Mouse (Mus musculus): ENCODE results near the gene Fam89b. TPM values are rescaled to one million over a fixed set of nuclear protein-coding genes. Genes with fewer than 3 reads are reported as not detected.
"Not testable (repeated sequence)": the region's sequence is repeated elsewhere in the genome, so short reads cannot be mapped to it uniquely, and the experiment has no call there.

The Fam89b gene
- total RNA-seq, 2 experiments from 2014 or later = 26.5 to 29.4 TPM

DNA sequence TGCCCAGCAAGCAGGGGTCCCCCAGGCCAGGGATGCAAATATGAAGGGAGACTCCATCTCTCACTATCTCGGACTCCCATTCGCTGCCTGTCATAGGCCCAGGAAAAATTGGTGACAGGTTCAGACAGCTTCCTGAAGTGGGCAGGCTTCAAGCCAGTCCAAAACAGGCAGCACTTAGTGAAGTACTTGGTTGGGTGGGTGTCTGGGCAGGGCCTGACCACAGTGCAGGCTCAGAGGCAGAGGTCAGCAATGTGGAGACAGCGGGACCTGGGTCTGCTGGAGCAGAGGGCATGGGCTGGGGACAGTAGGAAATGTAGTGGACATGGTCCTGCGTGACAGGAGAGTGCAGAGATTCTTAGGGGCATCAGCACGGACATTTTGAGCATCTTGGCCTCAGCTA is 37.9 kb downstream of the Fam89b start:
- no peak for DNase-seq (ENCODE audit: low spot score in 2 of 2)
- Histone ChIP-seq H3K4me3 (peak overlapping the region; percentile 72), H3K27ac (peak overlapping the region; percentile 93)
- no peak for TF ChIP-seq CTCF (conservative IDR thresholded peaks at IDR 0.05)

- no peak for DNase-seq (ENCODE audit: low spot score in 2 of 2)
- Histone ChIP-seq H3K4me3 (peak overlapping the region; percentile 72), H3K27ac (peak overlapping the region; percentile 93)
- TF ChIP-seq CTCF (conservative IDR thresholded peaks at IDR 0.05) = no peak
Observed at GRCm38 (mm10) chr19:5690343-5690735, 39.1 kb downstream of the Fam89b start.

DNA sequence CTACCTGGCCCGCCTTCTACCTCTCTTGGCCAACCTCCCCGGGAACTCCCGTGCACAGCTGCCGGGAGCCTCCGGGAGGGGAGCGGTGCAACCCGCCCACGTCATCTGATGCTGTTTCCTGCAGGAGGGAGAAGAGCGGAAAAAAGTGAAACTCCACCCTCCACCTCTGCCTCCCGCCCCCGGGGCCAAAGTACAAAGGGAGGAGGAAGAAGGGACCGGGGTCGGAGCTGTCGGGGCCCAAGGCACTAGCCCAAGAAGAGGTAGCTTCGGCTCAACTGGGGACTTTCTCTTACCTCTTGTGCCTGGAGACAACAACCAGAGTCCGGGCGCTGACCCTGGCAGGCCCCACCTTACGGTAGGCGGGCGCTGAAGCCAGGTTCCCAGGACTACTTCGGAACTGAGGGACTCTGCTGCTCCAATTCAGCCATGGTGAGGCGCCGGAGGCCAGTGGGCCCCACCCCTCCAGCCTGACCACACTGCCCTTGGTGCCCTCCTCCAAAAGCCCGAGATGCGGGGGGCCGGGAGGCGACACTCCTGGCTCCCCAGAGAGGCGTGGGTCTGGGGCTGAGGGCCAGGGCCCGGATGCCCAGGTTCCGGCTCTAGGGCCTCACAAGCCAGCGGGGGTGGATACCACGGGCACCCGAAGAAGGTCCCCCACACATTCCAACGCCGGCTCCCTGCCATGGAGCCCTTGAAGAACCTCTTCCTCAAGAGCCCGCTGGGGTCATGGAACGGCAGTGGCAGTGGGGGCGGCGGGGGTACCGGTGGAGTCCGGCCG is 39.7 kb downstream of the Fam89b start:
- no peak for TF ChIP-seq CTCF (conservative IDR thresholded peaks at IDR 0.05)
- H3K4me3 ChIP-seq = peak overlapping the region; percentile 72
- peak; percentile 73 to 81 for DNase-seq (ENCODE audit: low spot score in 2 of 2)
- H3K27ac ChIP-seq = peak overlapping the region; percentile 93

DNA sequence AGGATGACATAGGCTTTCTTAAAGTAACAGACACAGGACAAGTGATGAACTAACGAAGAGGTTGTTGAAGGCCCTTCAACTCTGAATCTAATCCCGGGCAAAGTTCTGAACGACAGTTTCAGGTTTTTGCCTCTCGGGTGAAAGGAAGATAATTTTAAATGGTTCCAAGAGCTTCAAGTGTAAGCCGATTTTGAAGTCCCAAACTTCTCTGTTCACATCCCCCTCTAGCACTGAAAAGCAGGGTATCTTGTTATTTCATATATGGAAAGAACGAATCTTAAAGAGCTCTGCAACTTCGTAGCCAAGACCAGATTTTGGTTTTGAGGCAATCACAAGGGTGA is 40.4 kb downstream of the Fam89b start:
- no peak for TF ChIP-seq CTCF (conservative IDR thresholded peaks at IDR 0.05)
- Histone ChIP-seq H3K27ac (peak overlapping the region; percentile 93), H3K4me3 (peak overlapping the region; percentile 72)
- no peak for DNase-seq (ENCODE audit: low spot score in 2 of 2)

GRCm38 (mm10) chr19:5688200-5689087 is 41.0 kb downstream of the Fam89b start, which contains the start of the genes Map3k11 and Pcnx3:
Gene Map3k11 (plus strand): TSS chr19:5688742.
Gene Pcnx3 (minus strand): TSS chr19:5688908.
- peak; percentile 68 for TF ChIP-seq CTCF (conservative IDR thresholded peaks at IDR 0.05)
- peak; percentile 94 to 98 for DNase-seq (ENCODE audit: low spot score in 2 of 2)
- Histone ChIP-seq H3K4me3 (peak within 1 kb of the TSS; percentile 72), H3K27ac (peak within 1 kb of the TSS; percentile 93)

- TF ChIP-seq CTCF (conservative IDR thresholded peaks at IDR 0.05) = no peak
- H3K4me3 ChIP-seq = peak overlapping the region; percentile 72
- peak overlapping the region; percentile 93 for H3K27ac ChIP-seq
- DNase-seq (ENCODE audit: low spot score in 2 of 2) = no peak
Observed at GRCm38 (mm10) chr19:5687738-5688137, 41.7 kb downstream of the Fam89b start.

DNA sequence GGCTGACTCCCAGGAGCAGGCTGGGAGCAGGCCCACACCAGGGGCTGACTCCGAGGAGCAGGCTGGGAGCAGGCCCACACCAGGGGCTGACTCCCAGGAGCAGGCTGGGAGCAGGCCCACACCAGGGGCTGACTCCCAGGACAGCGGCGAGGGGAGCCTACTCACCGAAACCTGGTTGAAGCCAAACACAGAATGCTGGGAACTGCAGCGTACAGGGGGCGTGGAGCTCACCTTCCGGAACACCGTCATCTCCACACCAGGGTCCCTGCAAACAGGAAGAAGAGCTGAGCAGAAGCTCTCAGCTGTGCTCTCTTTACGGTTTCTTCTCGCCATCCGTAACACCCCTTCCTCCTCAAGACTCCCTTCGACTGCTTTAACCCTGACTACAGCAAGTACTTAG is 42.5 kb downstream of the Fam89b start:
- not testable (repeated sequence) for DNase-seq (ENCODE audit: low spot score in 2 of 2); H3K4me3 ChIP-seq; H3K27ac ChIP-seq

- no peak for DNase-seq (ENCODE audit: low spot score in 2 of 2)
Observed at GRCm38 (mm10) chr19:5686437-5686836, 43.0 kb downstream of the Fam89b start.

GRCm38 (mm10) chr19:5685861-5686260 is 43.6 kb downstream of the Fam89b start:
- no peak overlapping the region for H3K4me3 ChIP-seq
- no peak for DNase-seq (ENCODE audit: low spot score in 2 of 2)
- no peak for TF ChIP-seq CTCF (conservative IDR thresholded peaks at IDR 0.05)
- H3K27ac ChIP-seq = no peak overlapping the region

More at GRCm38 (mm10) chr19:5686437-5686836, 43.0 kb downstream of the Fam89b start:
- H3K27ac ChIP-seq = no peak overlapping the region
- no peak overlapping the region for H3K4me3 ChIP-seq
- no peak for TF ChIP-seq CTCF (conservative IDR thresholded peaks at IDR 0.05)

- Histone ChIP-seq H3K4me3 (no peak overlapping the region), H3K27ac (no peak overlapping the region)
- DNase-seq (ENCODE audit: low spot score in 2 of 2) = no peak
- no peak for TF ChIP-seq CTCF (conservative IDR thresholded peaks at IDR 0.05)
Observed at GRCm38 (mm10) chr19:5685431-5685830, 44.0 kb downstream of the Fam89b start.

DNA sequence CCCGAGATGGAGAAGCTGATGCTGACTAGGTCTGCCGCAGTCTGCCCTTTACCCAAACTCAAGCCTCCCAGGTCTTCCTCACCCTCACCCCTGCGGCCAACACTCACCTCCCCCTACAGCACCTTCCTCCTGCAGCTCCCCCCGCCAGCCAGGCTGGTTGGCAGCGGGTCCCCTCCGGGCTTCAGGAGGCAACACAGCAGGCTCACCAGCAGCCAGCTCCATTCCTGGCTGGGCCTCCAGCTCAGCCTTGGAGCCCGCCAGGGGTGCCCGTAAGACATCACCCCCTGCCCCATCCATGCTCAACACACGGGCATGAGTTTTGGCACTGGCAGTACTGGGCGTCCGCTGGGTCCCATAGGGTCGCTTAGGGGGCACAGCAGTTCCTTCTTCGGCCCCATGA is 44.5 kb downstream of the Fam89b start:
- H3K27ac ChIP-seq = no peak overlapping the region

GRCm38 (mm10) chr19:5684236-5684635 is 45.2 kb downstream of the Fam89b start:
- no peak overlapping the region for H3K27ac ChIP-seq
- no peak for DNase-seq (ENCODE audit: low spot score in 2 of 2)
- TF ChIP-seq CTCF (conservative IDR thresholded peaks at IDR 0.05) = no peak
- no peak overlapping the region for H3K4me3 ChIP-seq

More for the DNA sequence above, 44.5 kb downstream of the Fam89b start:
- no peak overlapping the region for H3K4me3 ChIP-seq
- DNase-seq (ENCODE audit: low spot score in 2 of 2) = no peak
- no peak for TF ChIP-seq CTCF (conservative IDR thresholded peaks at IDR 0.05)

- DNase-seq (ENCODE audit: low spot score in 2 of 2) = no peak
- Histone ChIP-seq H3K4me3 (no peak overlapping the region), H3K27ac (no peak overlapping the region)
- TF ChIP-seq CTCF (conservative IDR thresholded peaks at IDR 0.05) = no peak
Observed at GRCm38 (mm10) chr19:5680432-5680831, 49.0 kb downstream of the Fam89b start.

Small RNA genes within 50 kb of the gene (microRNA-seq; reads per million reads assigned to microRNA genes)
- gene Mir6987 = 0.37 to 1.9 reads per million in 2 experiments

Other genes with a start within 250 kb of the Fam89b start
- gene Mus81, start 241.3 kb downstream of the Fam89b start, total RNA-seq (2021) = 10 to 100 TPM; 40.9 to 42.9 TPM
- gene Cfl1, start 239.2 kb downstream of the Fam89b start, total RNA-seq (2021) = 1,000 to 10,000 TPM; 1,280 to 1,287 TPM
- 1 to 10 TPM; 6.2 to 9.1 TPM for gene 1700020D05Rik, start 225.9 kb downstream of the Fam89b start, total RNA-seq (2021)
- gene Snx32, start 219.1 kb downstream of the Fam89b start, total RNA-seq (2021) = 10 to 100 TPM; 85.9 to 86.6 TPM
- not detected for gene Ovol1, start 169.0 kb downstream of the Fam89b start, total RNA-seq (2021)
- gene Ap5b1, start 161.6 kb downstream of the Fam89b start, total RNA-seq (2021) = 1 to 10 TPM; 6.8 to 7.4 TPM
- gene Rnaseh2c, start 127.8 kb downstream of the Fam89b start, total RNA-seq (2021) = 10 to 100 TPM; 80.0 to 88.2 TPM
- gene Kat5, start 119.4 kb downstream of the Fam89b start, total RNA-seq (2021) = 10 to 100 TPM; 82.8 to 93.0 TPM
- 10 to 100 TPM; 20.6 to 21.0 TPM for gene Rela, start 92.2 kb downstream of the Fam89b start, total RNA-seq (2021)
- 10 to 100 TPM; 16.5 to 17.5 TPM for gene Sipa1, start 65.9 kb downstream of the Fam89b start, total RNA-seq (2021)
- 10 to 100 TPM; 20.2 to 20.4 TPM for gene Map3k11, start 40.9 kb downstream of the Fam89b start, total RNA-seq (2021)
- 10 to 100 TPM; 69.1 to 78.8 TPM for gene Pcnx3, start 40.7 kb downstream of the Fam89b start, total RNA-seq (2021)
- under 1 TPM in 1 of 2 experiments, not detected in 1; 0.36 TPM for gene Kcnk7, start 25.3 kb downstream of the Fam89b start, total RNA-seq (2021)
- 10 to 100 TPM; 11.8 to 17.7 TPM for gene Ehbp1l1, start 3.3 kb downstream of the Fam89b start, total RNA-seq (2021)
- gene Ltbp3, start 11.3 kb upstream of the Fam89b start, total RNA-seq (2021) = 10 to 100 TPM; 23.8 to 30.0 TPM
- 10 to 100 TPM; 74.1 to 80.9 TPM for gene Scyl1, start 41.8 kb upstream of the Fam89b start, total RNA-seq (2021)
- gene Frmd8, start 145.6 kb upstream of the Fam89b start, total RNA-seq (2021) = 10 to 100 TPM in 1 of 2 experiments, 1 to 10 TPM in 1; 9.5 to 10.6 TPM
- gene Slc25a45, start 148.2 kb upstream of the Fam89b start, total RNA-seq (2021) = 1 to 10 TPM; 3.5 to 3.6 TPM
- 1 to 10 TPM; 2.5 to 3.2 TPM for gene Tigd3, start 164.5 kb upstream of the Fam89b start, total RNA-seq (2021)
- gene Dpf2, start 183.4 kb upstream of the Fam89b start, total RNA-seq (2021) = 10 to 100 TPM; 94.1 to 95.3 TPM
- gene Cdc42ep2, start 195.2 kb upstream of the Fam89b start, total RNA-seq (2021) = 1 to 10 TPM; 3.4 to 3.8 TPM
- 1 to 10 TPM; 6.2 to 6.6 TPM for gene Pola2, start 234.5 kb upstream of the Fam89b start, total RNA-seq (2021)